Mouse (Mus musculus) heart, postnatal 14 days (tissue): ENCODE measurements around the gene Stx6. TPM values are rescaled to one million over a fixed set of nuclear protein-coding genes. Genes with fewer than 3 reads are reported as not detected.

Experiments used
- DNase-seq, 2 experiments: peaks; one replicate each; pipeline ENCODE4 v3.0.0; 2021 to 2022
- intact Hi-C: fragments of 180-260 bp; cut with DNase I; formaldehyde crosslinking; loops from one replicate; pipeline ENCODE4 v1.15.1; 2025
- total RNA-seq, 2 experiments: library from RNA; stranded (reverse); gene quantifications; 2 replicates each; pipeline ENCODE4 v1.2.3; 2021

The Stx6 gene
- total RNA-seq, 2 experiments from 2014 or later, result 32.1 to 35.9 TPM

GRCm38 (mm10) chr1:155223849-155224554, 65.5 kb downstream of the Stx6 start:
- intact Hi-C loops, result loop anchor here (2.0 to 10.0 kb wide), 2 partner anchors 57 to 439 kb away; no protein-coding TSS in a partner anchor
- DNase-seq, result peak; percentile 87 to 91

DNA sequence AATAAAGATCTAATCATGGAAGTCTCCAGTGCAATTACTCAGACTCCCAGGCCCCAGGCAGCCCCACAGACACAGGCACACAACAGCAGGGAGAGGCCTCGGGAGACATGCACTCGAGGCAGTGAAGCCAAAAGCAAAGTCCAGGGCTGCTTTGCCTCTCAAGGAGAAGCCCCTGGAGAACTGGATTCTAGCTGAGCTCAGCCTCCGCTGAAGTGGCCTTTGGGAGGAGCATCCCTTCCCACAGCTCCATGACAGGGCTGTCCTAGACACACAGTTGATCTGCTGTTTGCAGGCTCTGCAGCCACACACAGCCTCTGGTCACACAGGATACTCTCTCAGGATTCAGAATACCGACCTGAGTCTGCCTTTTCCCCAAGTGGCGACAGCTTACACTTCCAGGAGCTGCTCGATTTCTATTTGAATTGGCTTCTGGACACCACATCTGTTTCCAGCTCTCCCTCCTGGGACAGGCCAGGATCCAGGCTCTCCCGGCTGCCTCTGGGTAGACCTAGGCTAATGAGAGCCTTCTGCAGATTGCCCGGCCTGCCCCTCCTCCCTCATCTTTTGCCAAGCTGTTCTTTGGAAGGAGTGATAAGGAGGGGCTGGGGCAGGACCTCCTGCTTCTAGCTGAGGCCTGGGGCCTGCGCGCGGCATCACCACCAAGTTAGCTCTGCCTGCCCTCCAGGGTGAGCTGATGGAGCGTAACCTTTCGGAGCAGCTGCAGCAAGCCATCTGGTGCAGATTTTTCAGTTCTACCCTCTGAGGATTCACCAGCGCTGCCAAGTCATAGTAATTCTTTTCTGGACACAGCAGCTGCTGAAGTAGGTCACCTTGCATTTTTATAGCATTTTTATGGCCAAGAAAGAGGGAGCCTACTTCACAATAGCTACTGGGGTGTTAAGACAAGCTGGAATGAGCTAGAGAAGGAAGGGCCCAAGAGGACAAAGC, 71.2 kb downstream of the Stx6 start:
- peak; percentile 64 to 71 for DNase-seq
- intact Hi-C loops, result loop anchor here (5.0 to 10.0 kb wide), 2 partner anchors 303 to 445 kb away; no protein-coding TSS in a partner anchor

DNA sequence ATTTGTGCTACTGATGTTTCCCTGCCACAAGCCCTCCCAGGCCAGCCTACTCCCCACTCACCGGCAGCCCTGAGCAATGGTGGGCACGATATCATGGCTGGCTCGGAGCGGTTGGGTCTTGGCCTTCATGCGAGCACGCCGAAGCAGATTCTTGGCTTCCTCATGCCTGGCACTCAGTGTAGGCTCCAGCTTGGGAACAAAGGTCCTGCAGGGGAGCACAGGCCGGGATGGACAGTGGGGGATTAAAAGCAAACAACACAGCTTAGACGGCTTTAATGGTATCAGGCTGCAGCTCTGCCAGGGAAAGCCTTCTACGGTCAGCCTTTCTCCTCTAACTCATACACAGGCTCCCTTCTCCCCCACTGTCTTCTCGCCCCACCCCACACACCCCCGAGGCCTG, 73.9 kb downstream of the Stx6 start:
- intact Hi-C loops, result no loop called here
- peak in 1 of 2 experiments; percentile 46 for DNase-seq

DNA sequence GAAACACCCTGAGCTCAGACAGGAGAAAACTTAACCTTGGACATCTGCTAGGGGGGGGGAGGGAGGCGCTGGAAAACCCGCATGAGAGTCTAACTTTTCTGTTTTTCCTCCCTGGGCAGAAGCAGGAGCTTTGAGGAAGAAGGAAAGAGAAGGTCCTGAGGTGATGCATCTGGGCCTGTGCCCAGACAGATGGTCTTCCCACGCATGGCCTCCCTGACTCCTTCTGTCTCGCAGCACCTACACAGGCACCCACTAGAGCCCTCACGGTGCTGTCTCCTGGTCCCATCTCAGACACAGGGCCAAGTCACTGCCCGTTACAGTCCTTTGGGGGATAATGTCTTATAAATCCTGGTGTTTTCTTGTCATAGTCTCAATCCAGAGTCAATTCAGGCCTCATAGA, 74.3 kb downstream of the Stx6 start:
- intact Hi-C loops, result no loop called here
- no peak for DNase-seq

DNA sequence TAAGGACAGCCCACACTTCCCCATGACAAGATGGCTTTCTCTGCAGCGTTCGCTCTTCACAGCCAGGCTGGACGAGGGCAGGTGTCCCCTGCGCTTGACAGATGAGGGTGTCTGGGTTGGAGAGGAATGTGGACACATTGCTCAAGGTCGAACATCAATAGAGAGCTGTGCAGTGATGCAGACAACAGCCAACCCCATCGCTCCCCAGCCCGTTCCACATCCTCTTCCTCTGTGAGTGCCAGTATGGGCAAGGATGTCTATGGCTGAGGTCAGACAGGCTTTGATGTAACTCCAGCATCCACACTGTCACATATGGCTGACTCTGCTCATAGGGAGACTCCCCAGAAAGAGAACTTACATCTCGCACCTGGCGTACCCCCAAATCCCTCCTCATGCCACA, 74.9 kb downstream of the Stx6 start:
- DNase-seq, result no peak
- intact Hi-C loops, result no loop called here

GRCm38 (mm10) chr1:155233931-155234607, 75.6 kb downstream of the Stx6 start:
- intact Hi-C loops, result no loop called here
- DNase-seq, result peak; percentile 83 to 84

- no peak for DNase-seq
- intact Hi-C loops, result no loop called here
These were observed 77.1 kb downstream of the Stx6 start for GRCm38 (mm10) chr1:155235641-155236040.

DNA sequence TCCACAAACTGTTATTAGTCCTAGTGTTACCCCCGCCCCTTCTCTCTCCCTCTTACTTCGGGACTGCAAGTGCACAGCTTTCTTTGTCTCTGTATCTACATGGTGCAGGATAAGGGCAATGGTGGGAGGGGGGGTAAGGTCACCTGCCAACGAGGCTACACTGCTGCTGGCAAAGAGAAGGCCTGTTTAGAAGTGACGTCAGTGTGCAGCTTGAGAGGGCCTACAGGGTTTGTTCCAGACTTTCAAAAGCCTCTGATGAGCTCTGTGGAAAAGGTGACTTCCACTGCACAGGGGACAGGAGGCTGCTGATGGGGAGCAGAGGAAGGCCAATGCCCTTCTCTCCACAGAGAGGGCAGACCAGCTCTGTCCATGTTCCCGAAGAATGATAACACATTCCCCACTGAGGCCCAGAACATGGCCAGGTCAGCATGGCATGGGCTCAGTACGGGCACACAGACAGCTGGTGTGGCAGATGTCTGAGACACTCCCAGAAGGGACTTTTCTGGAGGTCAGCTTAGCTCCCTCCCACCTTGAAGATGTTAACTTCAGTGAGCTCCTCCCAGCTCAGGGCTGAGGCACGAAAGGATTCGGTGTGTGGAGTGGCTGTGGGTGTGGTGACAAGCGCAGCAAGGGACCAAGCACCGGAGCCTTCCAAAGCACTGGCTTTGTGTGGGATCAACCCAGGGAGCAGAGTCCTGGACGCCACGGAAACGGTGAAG, 78.0 kb downstream of the Stx6 start:
- peak in 1 of 2 experiments; percentile 45 for DNase-seq
- intact Hi-C loops, result no loop called here

DNA sequence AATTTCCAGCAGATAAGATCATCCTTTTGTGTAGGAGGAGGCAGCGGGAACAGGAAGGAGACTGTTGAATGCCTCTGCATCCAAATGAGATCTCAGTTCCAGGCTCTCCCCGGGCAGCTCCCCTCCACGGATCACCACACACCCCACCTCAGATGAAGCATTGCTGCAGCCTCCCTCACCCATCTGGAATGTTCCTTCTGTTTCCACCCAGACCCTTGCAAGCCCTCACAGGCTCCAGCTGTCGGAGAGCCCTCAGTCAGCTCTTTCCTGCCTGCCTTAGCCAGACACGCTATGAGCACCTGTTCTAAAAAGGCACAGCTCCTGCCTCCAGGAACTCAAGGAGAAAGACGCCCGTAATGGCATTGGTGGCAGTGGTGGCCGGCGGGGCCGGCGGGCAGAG, 78.9 kb downstream of the Stx6 start:
- DNase-seq, result no peak
- intact Hi-C loops, result no loop called here

GRCm38 (mm10) chr1:155238126-155238525, 79.6 kb downstream of the Stx6 start:
- intact Hi-C loops, result no loop called here
- DNase-seq, result no peak

- DNase-seq, result no peak
- intact Hi-C loops, result no loop called here
These were observed 80.7 kb downstream of the Stx6 start for GRCm38 (mm10) chr1:155239169-155239568.

- DNase-seq, result peak; percentile 52 to 66
- intact Hi-C loops, result no loop called here
These were observed 81.6 kb downstream of the Stx6 start for GRCm38 (mm10) chr1:155239962-155240717.

- DNase-seq, result no peak
- intact Hi-C loops, result no loop called here
These were observed 83.4 kb downstream of the Stx6 start for GRCm38 (mm10) chr1:155241701-155242487.

DNA sequence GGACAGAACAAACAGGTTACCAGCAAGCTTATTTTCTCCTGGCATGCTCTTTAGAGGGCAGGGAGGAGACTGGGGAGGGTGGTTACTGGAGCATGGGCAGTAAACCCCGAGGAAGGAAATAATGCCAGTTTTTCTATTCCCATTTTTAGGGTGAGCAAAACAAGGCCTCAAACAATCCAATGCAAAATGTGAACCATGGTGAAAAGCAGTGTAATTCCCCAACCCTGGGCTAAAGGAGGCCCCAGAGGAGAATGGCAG, 83.9 kb downstream of the Stx6 start:
- intact Hi-C loops, result no loop called here
- no peak for DNase-seq

DNA sequence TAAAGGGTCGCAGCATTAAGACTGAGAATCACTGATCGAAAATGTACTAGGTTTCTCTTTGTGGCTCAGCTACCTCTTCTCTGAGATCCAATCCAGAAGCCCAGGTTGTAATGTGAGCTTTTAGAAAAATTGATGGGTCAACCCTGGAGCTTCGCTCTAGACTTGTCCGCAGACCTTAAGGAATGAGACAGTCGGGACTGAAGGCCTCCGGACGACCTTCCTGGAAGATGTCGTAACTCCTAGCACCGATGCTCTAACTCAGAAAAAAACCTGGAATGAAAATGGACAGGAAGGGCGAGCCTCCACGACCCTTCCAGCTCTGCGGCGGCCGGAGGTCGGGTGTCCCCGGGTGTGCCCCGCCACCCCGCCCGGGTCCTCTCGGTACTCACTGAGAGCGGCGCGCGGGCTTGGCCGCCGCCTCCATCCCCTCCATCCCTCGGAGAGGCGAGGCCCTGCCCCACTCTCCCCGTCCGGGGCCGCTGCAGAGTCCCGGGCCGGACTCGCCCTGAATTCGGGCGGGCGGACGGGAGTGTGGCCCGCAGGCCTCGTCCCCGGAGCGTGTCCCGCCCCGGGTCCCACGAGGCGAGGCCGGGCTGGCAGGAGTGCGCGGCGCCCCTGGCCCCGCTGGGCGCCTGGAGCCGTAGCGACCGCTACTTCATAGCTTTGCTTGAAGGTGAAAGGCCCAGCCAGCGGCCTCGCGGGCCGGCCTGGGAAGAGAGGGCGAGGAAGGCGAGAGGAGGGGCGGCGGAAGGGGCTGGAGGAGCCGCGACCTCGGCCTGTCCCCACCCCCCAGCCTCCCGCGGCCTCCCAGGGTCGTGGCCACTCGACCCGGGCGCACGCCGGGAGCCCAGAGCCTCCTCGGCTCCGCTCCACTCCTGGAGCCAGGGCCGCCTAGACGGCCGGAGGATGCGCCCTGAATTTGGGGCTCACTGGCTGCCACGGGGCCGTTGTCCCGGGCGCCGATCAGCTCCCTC, 85.6 kb downstream of the Stx6 start, which contains the start of gene BC034090:
Gene BC034090 (minus strand): TSS at position 648 of the 974 bp plus-strand sequence.
- intact Hi-C loops, result no loop called here

GRCm38 (mm10) chr1:155244771-155245211, 86.3 kb downstream of the Stx6 start:
- no peak for DNase-seq
- intact Hi-C loops, result no loop called here

More for the DNA sequence above, 85.6 kb downstream of the Stx6 start, which contains the start of gene BC034090:
- DNase-seq, result peak; percentile 80 to 81

DNA sequence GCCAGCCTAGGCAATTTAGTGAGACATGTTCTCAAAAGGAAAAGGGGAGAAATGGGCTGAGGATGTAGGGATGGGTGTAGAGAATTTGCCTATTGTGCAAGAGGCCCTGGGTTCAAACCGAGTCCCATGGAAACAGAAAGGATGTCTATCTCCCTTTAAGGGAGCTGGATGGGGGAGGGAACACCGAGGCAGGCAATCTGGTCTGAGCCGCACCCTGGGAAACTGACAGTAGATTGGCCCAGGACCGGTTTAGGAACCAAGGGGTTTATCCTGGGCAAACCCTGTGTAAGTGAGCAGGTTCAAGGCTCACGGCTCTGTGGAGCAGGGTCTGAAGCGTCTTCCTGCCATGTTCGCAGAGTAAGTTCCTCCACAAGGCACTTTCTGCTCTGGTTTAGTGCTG, 87.0 kb downstream of the Stx6 start:
- no peak for DNase-seq
- intact Hi-C loops, result no loop called here

GRCm38 (mm10) chr1:155247441-155247840, 88.9 kb downstream of the Stx6 start:
- intact Hi-C loops, result no loop called here
- no peak for DNase-seq
